In the genomic region with DNA sequence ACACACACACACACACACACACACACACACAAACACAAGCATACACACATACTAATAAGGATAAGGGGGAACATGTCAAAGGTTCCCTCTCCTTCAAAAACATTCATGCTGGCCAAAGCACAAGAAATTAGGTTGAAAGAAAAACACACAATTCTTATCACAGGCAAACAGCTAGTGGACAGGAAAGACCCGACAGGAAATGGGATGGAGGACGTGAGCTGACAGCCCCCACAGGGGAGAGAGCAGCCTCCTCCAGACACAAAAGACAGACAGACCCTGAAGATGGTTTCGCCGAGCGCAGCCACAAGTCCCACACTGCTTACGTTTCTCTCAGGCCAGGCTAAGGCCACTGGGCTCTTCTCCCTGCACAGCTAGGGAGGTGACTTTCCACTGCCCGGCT, we compare ENCODE assay signal across 10 mouse cellular contexts. TPM values are rescaled to one million over a fixed set of nuclear protein-coding genes. Genes with fewer than 3 reads are reported as not detected.
A peak's percentile ranks its signal among the peaks of the same experiment; 100 is the strongest.
DNase-seq lines count a peak whose midpoint lies in the region; ATAC-seq and TF ChIP-seq lines count a peak whose summit lies in the region.
"Had no signal": no experiment of that assay in that cellular context is flagged by ENCODE, and none has a peak within 500 bp of the region (broad histone marks: within the 10 kb centered on the region; RNA-seq: fewer than 3 reads in every experiment).

No protein-coding gene starts in this region.

- H3K4me2 ChIP-seq in forebrain, embryonic 13.5 days: no peak overlapping the region
- no peak overlapping the region for H3K4me2 ChIP-seq in forebrain, embryonic 16.5 days (ENCODE audit: low read length)
- H3K4me2 ChIP-seq in lung, embryonic 14.5 days: peak overlapping the region; percentile 31
- peak overlapping the region; percentile 60 for H3K4me2 ChIP-seq in heart, embryonic 13.5 days
- no peak overlapping the region for H3K4me2 ChIP-seq in liver, embryonic 14.5 days (ENCODE audit: low read depth)

- H3K9me3 ChIP-seq in forebrain, embryonic 13.5 days (replicated peaks): no peaks in the 10 kb centered on the region
- H3K9me3 ChIP-seq in forebrain, embryonic 16.5 days (ENCODE audit: control insufficient read depth, low read length): no peaks in the 10 kb centered on the region; the same call in 1 of the 2 replicates
- no peaks in the 10 kb centered on the region for H3K9me3 ChIP-seq in lung, embryonic 14.5 days (ENCODE audit: low read depth, low read length)
- no peaks in the 10 kb centered on the region for H3K9me3 ChIP-seq in heart, embryonic 13.5 days
- no peaks in the 10 kb centered on the region for H3K9me3 ChIP-seq in liver, embryonic 14.5 days (ENCODE audit: control insufficient read depth, low read length)

- no peak for TF ChIP-seq CTCF in lung, embryonic 14.5 days (IDR thresholded peaks at IDR 0.05; ENCODE audit: low read depth)
- no peak for TF ChIP-seq CTCF in liver, embryonic 14.5 days (IDR thresholded peaks at IDR 0.05; ENCODE audit: low read depth)

- DNase-seq in lung, embryonic 14.5 days: peak; percentile 45
- DNase-seq in lung, postnatal 14 days: no peak
- no peak for DNase-seq in liver, embryonic 14.5 days (ENCODE audit: low read depth in 3 of 3, low spot score in 3 of 3)
- no peak for DNase-seq in embryo, embryonic 9.5 days (ENCODE audit: extremely low spot score)
- DNase-seq in layer of hippocampus, adult 9-10 months (ENCODE audit: low spot score): no peak
- DNase-seq: right cerebral cortex, postnatal 14 days had no signal

- 86% methylated on average over 7 of the region's 7 CpGs for WGBS in forebrain, embryonic 13.5 days
- WGBS in forebrain, embryonic 16.5 days: 96% methylated on average over 7 of the region's 7 CpGs
- WGBS in lung, embryonic 14.5 days: 36% methylated on average over 7 of the region's 7 CpGs
- WGBS in heart, embryonic 13.5 days: 45% methylated on average over 7 of the region's 7 CpGs
- WGBS in liver, embryonic 14.5 days (ENCODE audit: insufficient replicate concordance): 17% methylated on average over 7 of the region's 7 CpGs

- peaks cover 100% of the 10 kb centered on the region for H3K36me3 ChIP-seq in forebrain, embryonic 13.5 days (ENCODE audit: poor library complexity, severe bottlenecking)
- peaks cover 40% of the 10 kb centered on the region for H3K36me3 ChIP-seq in forebrain, embryonic 16.5 days (ENCODE audit: control insufficient read depth, insufficient read depth)
- peaks cover 93% of the 10 kb centered on the region for H3K36me3 ChIP-seq in lung, embryonic 14.5 days (ENCODE audit: insufficient read depth)
- H3K36me3 ChIP-seq in heart, embryonic 13.5 days: peaks cover 87% of the 10 kb centered on the region
- no peaks in the 10 kb centered on the region for H3K36me3 ChIP-seq in liver, embryonic 14.5 days (replicated peaks; ENCODE audit: control insufficient read depth, insufficient read depth, low read depth)

- peaks cover 23% of the 10 kb centered on the region for H3K4me1 ChIP-seq in forebrain, embryonic 13.5 days
- H3K4me1 ChIP-seq in forebrain, embryonic 16.5 days (replicated peaks; ENCODE audit: control insufficient read depth, insufficient read depth, low read length): peaks cover 20% of the 10 kb centered on the region
- peaks cover 8% of the 10 kb centered on the region; the same call in 1 of the 2 replicates for H3K4me1 ChIP-seq in lung, embryonic 14.5 days (ENCODE audit: insufficient read depth)
- peaks cover 83% of the 10 kb centered on the region for H3K4me1 ChIP-seq in heart, embryonic 13.5 days
- H3K4me1 ChIP-seq in liver, embryonic 14.5 days (replicated peaks; ENCODE audit: control insufficient read depth in 2 of 2, insufficient read depth in 2 of 2, low read length in 1 of 2): peaks cover 4 to 18% of the 10 kb centered on the region in 2 experiments; a peak in 3 of 4 replicates

- no peak overlapping the region for H3K4me3 ChIP-seq in forebrain, embryonic 13.5 days
- no peak overlapping the region for H3K4me3 ChIP-seq in forebrain, embryonic 16.5 days (replicated peaks; ENCODE audit: low read length)
- no peak overlapping the region for H3K4me3 ChIP-seq in lung, embryonic 14.5 days (ENCODE audit: low read depth, low read length)
- 0 out of 2 replicates have a peak overlapping the region, but pooled peaks have one; percentile 31 for H3K4me3 ChIP-seq in heart, embryonic 13.5 days
- H3K4me3 ChIP-seq in liver, embryonic 14.5 days (ENCODE audit: insufficient read depth in 1 of 2, low read depth in 2 of 2, low read length in 2 of 2): no peak overlapping the region
- H3K4me3 ChIP-seq: myocyte had no signal

- peak overlapping the region; percentile 20; the same call in 1 of the 2 replicates for H3K27ac ChIP-seq in forebrain, embryonic 13.5 days
- H3K27ac ChIP-seq in forebrain, embryonic 16.5 days (ENCODE audit: low read length): no peak overlapping the region
- peak overlapping the region; percentile 79 for H3K27ac ChIP-seq in lung, embryonic 14.5 days (ENCODE audit: low read depth)
- peak overlapping the region; percentile 96 for H3K27ac ChIP-seq in heart, embryonic 13.5 days (replicated peaks)
- H3K27ac ChIP-seq in liver, embryonic 14.5 days: no peak overlapping the region

- no peak for TF ChIP-seq EP300 in liver, embryonic 14.5 days (IDR thresholded peaks at IDR 0.05; ENCODE audit: low read depth)

- no peaks in the 10 kb centered on the region for H3K27me3 ChIP-seq in forebrain, embryonic 13.5 days
- H3K27me3 ChIP-seq in forebrain, embryonic 16.5 days (replicated peaks; ENCODE audit: control insufficient read depth, insufficient read depth, low read length): no peaks in the 10 kb centered on the region
- no peaks in the 10 kb centered on the region for H3K27me3 ChIP-seq in lung, embryonic 14.5 days (ENCODE audit: insufficient read depth, low read length)
- H3K27me3 ChIP-seq in heart, embryonic 13.5 days (replicated peaks): no peaks in the 10 kb centered on the region
- H3K27me3 ChIP-seq in liver, embryonic 14.5 days (ENCODE audit: control insufficient read depth, insufficient read depth, low read length): no peaks in the 10 kb centered on the region

- ATAC-seq in forebrain, embryonic 13.5 days: no peak
- no peak for ATAC-seq in forebrain, embryonic 16.5 days
- ATAC-seq in lung, embryonic 14.5 days (ENCODE audit: insufficient read depth): no peak
- ATAC-seq in heart, embryonic 13.5 days (ENCODE audit: extremely low read depth, insufficient number of reproducible peaks, low FRiP score, low TSS enrichment): no peak
- 0 out of 2 replicates have a peak, but pooled peaks have one; percentile 22 for ATAC-seq in liver, embryonic 14.5 days (ENCODE audit: insufficient read depth)

- no peak overlapping the region for H3K9ac ChIP-seq in forebrain, embryonic 13.5 days
- H3K9ac ChIP-seq in forebrain, embryonic 16.5 days (replicated peaks; ENCODE audit: low read depth, low read length): no peak overlapping the region
- H3K9ac ChIP-seq in lung, embryonic 14.5 days: peak overlapping the region; percentile 15; the same call in 1 of the 2 replicates
- H3K9ac ChIP-seq in heart, embryonic 13.5 days: peak overlapping the region; percentile 72
- no peak overlapping the region for H3K9ac ChIP-seq in liver, embryonic 14.5 days (replicated peaks)

RNA-seq across cellular contexts. Expression of a gene that starts 23.4 kb away (rescaled TPM):
- 200 and 208 TPM in 2 replicates for polyA plus RNA-seq in forebrain, embryonic 13.5 days (2015; fragmentation: Nextera tagmentation; extraction: Ambion mirVana)
- polyA plus RNA-seq in forebrain, embryonic 16.5 days (2015; fragmentation: Nextera tagmentation; extraction: Ambion mirVana): 234 and 240 TPM in 2 replicates
- polyA plus RNA-seq in lung, embryonic 14.5 days (2014; fragmentation: Nextera tagmentation; extraction: Ambion mirVana): 93.2 and 99.6 TPM in 2 replicates
- 64.8 and 76.2 TPM in 2 replicates for polyA plus RNA-seq in heart, embryonic 13.5 days (2015; fragmentation: Nextera tagmentation; extraction: Ambion mirVana)
- polyA plus RNA-seq in liver, embryonic 14.5 days (2012; rRNA removed): 9.5 and 9.8 TPM in 2 replicates
- polyA plus RNA-seq in liver, embryonic 14.5 days (2014; fragmentation: Nextera tagmentation; extraction: Ambion mirVana): 3.7 and 5.5 TPM in 2 replicates

RNA-seq across cellular contexts. Expression of a gene that starts 28.6 kb away (rescaled TPM):
- 29.4 and 31.3 TPM in 2 replicates for polyA plus RNA-seq in forebrain, embryonic 13.5 days (2015; fragmentation: Nextera tagmentation; extraction: Ambion mirVana)
- 43.4 and 44.0 TPM in 2 replicates for polyA plus RNA-seq in forebrain, embryonic 16.5 days (2015; fragmentation: Nextera tagmentation; extraction: Ambion mirVana)
- 77.3 and 78.3 TPM in 2 replicates for polyA plus RNA-seq in lung, embryonic 14.5 days (2014; fragmentation: Nextera tagmentation; extraction: Ambion mirVana)
- 65.8 and 72.7 TPM in 2 replicates for polyA plus RNA-seq in heart, embryonic 13.5 days (2015; fragmentation: Nextera tagmentation; extraction: Ambion mirVana)
- 7.2 and 10.3 TPM in 2 replicates for polyA plus RNA-seq in liver, embryonic 14.5 days (2012; rRNA removed)
- 5.7 and 8.6 TPM in 2 replicates for polyA plus RNA-seq in liver, embryonic 14.5 days (2014; fragmentation: Nextera tagmentation; extraction: Ambion mirVana)

Comparison
In these comparisons a context has a peak if more than half of its experiments do, and no peak if none do; other contexts are left out.
1. H3K27ac ChIP-seq: peak in forebrain, embryonic 13.5 days (single experiment), lung, embryonic 14.5 days (single experiment) and heart, embryonic 13.5 days (single experiment); none in forebrain, embryonic 16.5 days (single experiment) and liver, embryonic 14.5 days (single experiment).
2. H3K4me2 ChIP-seq: peak in lung, embryonic 14.5 days (single experiment) and heart, embryonic 13.5 days (single experiment); none in forebrain, embryonic 13.5 days (single experiment), forebrain, embryonic 16.5 days (single experiment) and liver, embryonic 14.5 days (single experiment).
3. H3K9ac ChIP-seq: peak in lung, embryonic 14.5 days (single experiment) and heart, embryonic 13.5 days (single experiment); none in forebrain, embryonic 13.5 days (single experiment), forebrain, embryonic 16.5 days (single experiment) and liver, embryonic 14.5 days (single experiment).